Mouse (Mus musculus) ES-Bruce4 (cell line): ENCODE results near the gene Ccl6.

ENCODE experiments used
- CTCF ChIP-seq: IDR thresholded peaks from one replicate; pipeline ENCODE4 v1.8.1; 2011; ENCODE audit warnings: low read depth, low read length
- EP300 ChIP-seq: IDR thresholded peaks from 2 replicates; pipeline ENCODE4 v1.6.1; 2011; ENCODE audit warnings: low read depth, low read length; ENCODE audit not compliant: insufficient read depth
- POLR2A ChIP-seq: IDR thresholded peaks from one replicate; pipeline ENCODE4 v1.8.1; 2011; ENCODE audit warnings: low read length; ENCODE audit not compliant: insufficient read depth

DNA sequence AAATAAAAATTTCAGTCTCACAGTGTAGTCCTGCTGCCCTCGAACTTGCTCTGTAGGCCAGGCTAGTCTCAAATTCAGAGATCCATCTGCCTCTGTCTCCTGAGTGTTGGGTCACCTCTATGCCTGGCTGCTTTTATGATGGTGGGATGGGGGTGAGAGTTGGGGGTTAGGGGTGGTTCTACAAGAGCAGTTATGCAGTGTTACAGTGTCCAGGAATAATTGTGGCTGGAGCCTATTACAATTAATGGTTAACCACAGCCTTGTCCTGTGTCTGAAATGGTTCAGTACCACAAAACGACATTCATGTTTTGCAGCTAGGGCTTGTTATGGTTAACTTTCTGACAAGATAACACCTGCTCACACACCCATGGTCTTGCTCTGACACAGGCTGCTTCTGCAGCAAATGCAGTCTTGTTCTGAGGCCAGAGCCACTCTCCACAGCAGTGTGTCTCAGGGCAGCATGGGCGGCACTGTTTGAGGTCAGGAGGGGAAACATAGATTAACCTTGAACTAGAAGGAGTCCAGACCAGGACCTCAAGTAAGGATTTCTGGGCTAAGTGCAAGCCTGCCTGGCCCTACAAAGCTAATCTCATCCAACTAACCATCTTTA, 54.1 kb downstream of the Ccl6 start:
- TF ChIP-seq CTCF = no peak
- TF ChIP-seq POLR2A = no peak
- no peak for TF ChIP-seq EP300
